Mouse (Mus musculus) frontal cortex, postnatal 14 days (tissue): ENCODE measurements around the gene Znrf2.

ENCODE experiments used
- DNase-seq, 2 experiments: peaks; one replicate each; pipeline ENCODE4 v3.0.0; 2022; ENCODE audit warnings: low spot score in 2 of 2

The Znrf2 gene

GRCm38 (mm10) chr6:54816388-54817065 is at the start of gene Znrf2:
Znrf2 (plus strand) TSS chr6:54816916.
- DNase-seq, result peak; percentile 89 to 90

- no peak for DNase-seq
These were observed 49.0 kb upstream of the Znrf2 start for GRCm38 (mm10) chr6:54767746-54768145.

- no peak for DNase-seq
These were observed 46.0 kb upstream of the Znrf2 start for GRCm38 (mm10) chr6:54770766-54771165.

- no peak for DNase-seq
These were observed 45.5 kb upstream of the Znrf2 start for GRCm38 (mm10) chr6:54771171-54771570.

GRCm38 (mm10) chr6:54772078-54772477 is 44.6 kb upstream of the Znrf2 start:
- DNase-seq, result no peak

- no peak for DNase-seq
These were observed 41.0 kb upstream of the Znrf2 start for GRCm38 (mm10) chr6:54775739-54776138.

GRCm38 (mm10) chr6:54777661-54778060 is 39.1 kb upstream of the Znrf2 start:
- DNase-seq, result no peak

- DNase-seq, result no peak
These were observed 36.7 kb upstream of the Znrf2 start for GRCm38 (mm10) chr6:54779968-54780367.

GRCm38 (mm10) chr6:54780569-54781304 is 36.0 kb upstream of the Znrf2 start:
- DNase-seq, result no peak

GRCm38 (mm10) chr6:54781881-54782280 is 34.8 kb upstream of the Znrf2 start:
- no peak for DNase-seq

GRCm38 (mm10) chr6:54785098-54785730 is 31.5 kb upstream of the Znrf2 start:
- DNase-seq, result peak; percentile 74 to 80

GRCm38 (mm10) chr6:54786766-54787165 is 29.9 kb upstream of the Znrf2 start:
- no peak for DNase-seq

GRCm38 (mm10) chr6:54788493-54788892 is 28.2 kb upstream of the Znrf2 start:
- DNase-seq, result no peak

- no peak for DNase-seq
These were observed 27.6 kb upstream of the Znrf2 start for GRCm38 (mm10) chr6:54789139-54789538.

- DNase-seq, result no peak
These were observed 26.6 kb upstream of the Znrf2 start for GRCm38 (mm10) chr6:54790071-54790470.

- DNase-seq, result no peak
These were observed 22.9 kb upstream of the Znrf2 start for GRCm38 (mm10) chr6:54793853-54794252.

- no peak for DNase-seq
These were observed 22.3 kb upstream of the Znrf2 start for GRCm38 (mm10) chr6:54794372-54794771.

GRCm38 (mm10) chr6:54794991-54795390 is 21.7 kb upstream of the Znrf2 start:
- no peak for DNase-seq

GRCm38 (mm10) chr6:54795971-54796370 is 20.7 kb upstream of the Znrf2 start:
- DNase-seq, result no peak

GRCm38 (mm10) chr6:54802348-54802747 is 14.4 kb upstream of the Znrf2 start:
- DNase-seq, result no peak

GRCm38 (mm10) chr6:54804066-54804864 is 12.5 kb upstream of the Znrf2 start:
- no peak for DNase-seq

GRCm38 (mm10) chr6:54805779-54806178 is 10.9 kb upstream of the Znrf2 start:
- DNase-seq, result no peak
